Mouse (Mus musculus): ENCODE results near the gene Grm7.

DNA sequence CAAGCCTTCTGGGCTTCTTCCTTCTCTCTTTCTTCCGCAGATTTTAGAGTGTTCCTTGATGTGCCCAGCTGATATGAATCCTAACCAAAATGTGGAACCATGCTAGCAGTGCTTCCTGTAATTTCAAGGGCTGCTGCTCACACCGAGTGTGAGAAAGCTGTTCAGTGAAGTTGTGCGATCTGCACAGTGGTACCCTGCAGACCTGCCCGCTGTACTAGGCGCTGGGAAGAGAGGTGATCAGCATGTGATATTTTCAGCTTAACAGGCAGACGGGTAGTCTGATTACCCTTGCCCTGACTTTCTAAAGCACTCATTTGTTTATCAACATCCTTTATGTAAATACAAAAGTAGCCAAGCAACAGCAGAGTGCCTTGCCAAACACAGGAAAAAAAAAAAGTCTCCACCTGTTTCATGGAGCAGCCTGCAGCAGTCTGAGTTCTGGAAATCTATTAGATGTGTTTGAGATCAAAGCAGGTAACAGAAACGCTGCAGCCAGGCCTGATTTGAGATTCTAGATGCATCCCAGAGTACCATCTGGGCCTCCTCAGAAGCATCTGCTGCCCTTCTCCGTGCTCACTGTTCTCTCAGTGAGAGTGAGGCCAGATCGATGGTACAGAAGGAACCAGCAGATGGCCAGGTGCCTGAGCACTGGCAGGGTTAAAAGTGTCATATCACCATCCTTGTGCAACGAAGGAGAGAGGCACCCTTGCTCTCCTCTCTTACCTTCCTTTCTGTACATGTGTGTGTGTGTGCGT lies 727.4 kb downstream of the Grm7 start:
- TF ChIP-seq CTCF (IDR thresholded peaks at IDR 0.05) (no peak), POLR2A (IDR thresholded peaks at IDR 0.05; ENCODE audit: insufficient read depth, low read depth, low read length) (no peak)
